Mouse (Mus musculus) splenic B cell, adult 2 months (primary cell): ENCODE data around the gene Gm14744.
"Not testable (repeated sequence)": the region's sequence is repeated elsewhere in the genome, so short reads cannot be mapped to it uniquely, and the experiment has no call there.

Experiments used
- DNase-seq: peaks from one replicate; pipeline ENCODE4 v3.0.0-alpha.2; 2011; ENCODE audit warnings: low read depth, low spot score
- H3K27me3 ChIP-seq: 2 replicates; pipeline ENCODE4 v1.6.1; 2012; ENCODE audit warnings: mild to moderate bottlenecking, low read length, moderate library complexity, mixed read lengths; ENCODE audit not compliant: control insufficient read depth, poor library complexity, insufficient read depth, severe bottlenecking
- H3K36me3 ChIP-seq: 2 replicates; pipeline ENCODE4 v1.6.1; 2012; ENCODE audit warnings: mild to moderate bottlenecking, low read length, moderate library complexity, mixed read lengths; ENCODE audit not compliant: control insufficient read depth, poor library complexity, insufficient read depth, severe bottlenecking

Gm14744 gene

DNA sequence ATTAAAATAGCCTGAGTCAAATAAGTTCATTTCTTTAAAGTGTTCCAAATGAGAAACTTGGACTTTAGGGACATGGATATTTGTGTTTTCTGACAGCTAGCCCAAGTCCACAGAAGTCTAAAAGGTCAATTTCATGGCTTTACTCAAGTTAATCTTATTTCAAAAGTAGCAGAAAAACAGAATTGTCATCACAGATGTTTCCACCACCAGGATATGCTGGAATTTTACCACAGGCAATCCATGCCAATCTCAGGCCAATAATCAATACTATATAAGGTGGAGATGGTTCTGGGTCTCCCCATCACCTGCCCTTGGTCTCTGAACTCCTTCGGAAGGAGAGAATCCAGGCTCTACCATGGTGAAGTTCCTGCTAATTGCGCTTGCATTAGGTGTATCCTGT is at the start of gene Gm14744:
Gm14744 (plus strand) TSS at position 301 of the 400 bp plus-strand sequence.
- not testable (repeated sequence) for DNase-seq, H3K36me3 ChIP-seq

DNA sequence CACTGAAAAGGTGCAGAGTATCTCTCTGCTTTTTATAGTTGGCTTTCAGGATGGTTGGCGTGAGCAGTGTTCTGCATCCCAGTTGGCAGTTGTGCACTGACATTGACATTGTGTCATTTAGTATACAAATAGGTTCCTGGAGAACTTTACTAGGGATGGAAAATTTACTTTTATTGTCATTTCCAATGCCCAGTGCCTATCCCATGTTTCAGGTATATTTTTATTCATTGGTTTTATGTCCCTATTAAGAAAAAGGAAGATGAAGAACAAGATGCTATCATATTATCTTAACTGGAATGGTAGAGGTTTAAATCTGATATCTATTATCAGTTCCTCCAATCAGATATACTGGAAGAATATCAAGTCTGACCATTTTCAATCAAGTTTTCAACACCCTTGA is 11.0 kb upstream of the Gm14744 start, which contains the start of gene Pbsn:
Pbsn (minus strand) TSS at position 101 of the 400 bp plus-strand sequence.
- DNase-seq, result no peak
- no peaks in the 10 kb centered on the region for H3K36me3 ChIP-seq

More for the DNA sequence above, at the start of gene Gm14744:
- not testable (repeated sequence) for H3K27me3 ChIP-seq

DNA sequence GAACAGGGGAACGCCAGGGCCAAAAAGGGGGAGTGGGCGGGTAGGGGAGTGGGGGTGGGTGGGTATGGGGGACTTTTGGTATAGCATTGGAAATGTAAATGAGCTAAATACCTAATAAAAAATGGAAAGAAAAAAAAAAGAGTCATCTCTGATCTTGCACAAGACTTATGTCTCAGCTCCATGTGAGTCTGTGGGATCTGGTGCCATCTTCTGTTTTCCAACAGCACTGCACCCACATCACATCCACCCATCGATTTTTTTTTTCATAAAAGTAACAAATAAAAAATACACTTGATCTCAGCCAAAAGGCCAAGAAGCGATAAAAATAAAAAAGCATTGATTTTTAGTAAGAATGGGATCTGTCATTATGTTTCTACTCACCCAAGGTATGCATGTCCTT is 15.5 kb downstream of the Gm14744 start:
- H3K27me3 ChIP-seq, DNase-seq, H3K36me3 ChIP-seq: not testable (repeated sequence)

More for the DNA sequence above, 11.0 kb upstream of the Gm14744 start, which contains the start of gene Pbsn:
- H3K27me3 ChIP-seq, result no peaks in the 10 kb centered on the region
